ENCODE assay signal across 20 mouse cellular contexts in genomic region chr16:33879556-33879955, GRCm38 (mm10). TPM values are rescaled to one million over a fixed set of nuclear protein-coding genes. Genes with fewer than 3 reads are reported as not detected.
DNase-seq lines count a peak whose midpoint lies in the region; ATAC-seq and TF ChIP-seq lines count a peak whose summit lies in the region.
"Had no signal": no experiment of that assay in that cellular context is flagged by ENCODE, and none has a peak within 500 bp of the region (broad histone marks: within the 10 kb centered on the region; RNA-seq: fewer than 3 reads in every experiment).

No protein-coding gene starts in this region.

- intact Hi-C loops in left cerebral cortex, adult 2 months (cut with DNase I) = loop anchor here (5.0 kb wide), 1 partner anchor 47 kb away; no protein-coding TSS in a partner anchor

- H3K79me2 ChIP-seq in myocyte (ENCODE audit: control insufficient read depth, insufficient read depth) = peaks cover 28% of the 10 kb centered on the region

- no peak for TF ChIP-seq POLR2A in cerebellum, adult 2 months (IDR thresholded peaks at IDR 0.05; ENCODE audit: borderline replicate concordance, insufficient read depth, low read length)
- TF ChIP-seq POLR2A in myocyte (IDR thresholded peaks at IDR 0.05; ENCODE audit: insufficient read length, low read depth) = no peak

- H3K4me1 ChIP-seq in intestine, embryonic 15.5 days (replicated peaks) = peaks cover 30% of the 10 kb centered on the region
- peaks cover 47% of the 10 kb centered on the region for H3K4me1 ChIP-seq in intestine, embryonic 16.5 days (ENCODE audit: control insufficient read depth, insufficient read depth, low read length)
- peaks cover 32% of the 10 kb centered on the region for H3K4me1 ChIP-seq in cerebellum, adult 2 months (ENCODE audit: control insufficient read depth, insufficient read depth, low read length)

- H3K4me3 ChIP-seq in intestine, embryonic 15.5 days (replicated peaks) = no peak overlapping the region
- H3K4me3 ChIP-seq in intestine, embryonic 16.5 days (ENCODE audit: low read length) = no peak overlapping the region
- H3K4me3 ChIP-seq in cerebellum, adult 2 months (replicated peaks; ENCODE audit: insufficient read depth, low read depth, low read length) = no peak overlapping the region
- H3K4me3 ChIP-seq in myocyte = no peak overlapping the region
- no peak overlapping the region for H3K4me3 ChIP-seq in left cerebral cortex, adult 2 months
- H3K4me3 ChIP-seq: forebrain, embryonic 12.5 days; heart, embryonic 12.5 days; kidney, embryonic 15.5 days; liver, embryonic 12.5 days; midbrain, embryonic 15.5 days; neural tube, embryonic 12.5 days had no signal

- peak; percentile 55; the same call in 1 of the 2 replicates for ATAC-seq in cerebellum, adult (ENCODE audit: insufficient number of reproducible peaks, low FRiP score, low TSS enrichment)
- peak; percentile 62 for ATAC-seq in intestine, embryonic 15.5 days
- no peak for ATAC-seq in intestine, embryonic 16.5 days
- no peak for ATAC-seq in megakaryocyte, adult 5-6 weeks (ENCODE audit: poor library complexity, severe bottlenecking)
- ATAC-seq: liver, embryonic 12.5 days; midbrain, embryonic 15.5 days; Patski had no signal

- TF ChIP-seq CTCF in cerebellum, adult 2 months (IDR thresholded peaks at IDR 0.05; ENCODE audit: borderline replicate concordance, insufficient read depth, low read depth, low read length) = no peak
- TF ChIP-seq CTCF in left cerebral cortex, adult 2 months (IDR thresholded peaks at IDR 0.05) = no peak

- H3K36me3 ChIP-seq in intestine, embryonic 15.5 days = no peaks in the 10 kb centered on the region
- H3K36me3 ChIP-seq in intestine, embryonic 16.5 days (ENCODE audit: control insufficient read depth, insufficient read depth, low read length) = no peaks in the 10 kb centered on the region
- H3K36me3 ChIP-seq in myocyte (ENCODE audit: control insufficient read depth, insufficient read depth) = peaks cover 8% of the 10 kb centered on the region
- H3K36me3 ChIP-seq: forebrain, embryonic 12.5 days; liver, embryonic 12.5 days; midbrain, embryonic 15.5 days; neural tube, embryonic 12.5 days had no signal

- no peak for DNase-seq in cerebellum, postnatal 4 days (ENCODE audit: low spot score in 2 of 2)
- peak; percentile 63 to 82 for DNase-seq in cerebellum, adult 2 months
- DNase-seq in left cerebral cortex, adult 2 months (ENCODE audit: extremely low spot score in 1 of 2, low spot score in 2 of 2) = no peak
- DNase-seq: left cerebral cortex, postnatal 4 days; lung, postnatal 4 days; thymus, postnatal 25 days had no signal

- no peak overlapping the region for H3K4me2 ChIP-seq in intestine, embryonic 15.5 days (replicated peaks)
- no peak overlapping the region for H3K4me2 ChIP-seq in intestine, embryonic 16.5 days (ENCODE audit: low read depth, low read length)
- H3K4me2 ChIP-seq in myocyte (ENCODE audit: low read depth) = peak overlapping the region; percentile 80
- H3K4me2 ChIP-seq: forebrain, embryonic 12.5 days; heart, embryonic 12.5 days; hindbrain, embryonic 14.5 days; kidney, embryonic 15.5 days; liver, embryonic 12.5 days; midbrain, embryonic 15.5 days; neural tube, embryonic 12.5 days had no signal

- H3K9ac ChIP-seq in intestine, embryonic 15.5 days = no peak overlapping the region
- no peak overlapping the region for H3K9ac ChIP-seq in intestine, embryonic 16.5 days (ENCODE audit: low read depth, low read length)
- H3K9ac ChIP-seq: forebrain, embryonic 12.5 days; heart, embryonic 12.5 days; hindbrain, embryonic 14.5 days; kidney, embryonic 15.5 days; liver, embryonic 12.5 days; midbrain, embryonic 15.5 days; neural tube, embryonic 12.5 days had no signal

- no peaks in the 10 kb centered on the region for H3K27me3 ChIP-seq in intestine, embryonic 15.5 days (replicated peaks)
- H3K27me3 ChIP-seq in intestine, embryonic 16.5 days (replicated peaks; ENCODE audit: control insufficient read depth, insufficient read depth, low read length) = no peaks in the 10 kb centered on the region
- no peaks in the 10 kb centered on the region for H3K27me3 ChIP-seq in cerebellum, adult 2 months (ENCODE audit: control insufficient read depth, insufficient read depth, low read length)
- no peaks in the 10 kb centered on the region for H3K27me3 ChIP-seq in myocyte (ENCODE audit: control insufficient read depth, insufficient read depth, insufficient read length)
- H3K27me3 ChIP-seq: CH12.LX; forebrain, embryonic 12.5 days; heart, embryonic 12.5 days; kidney, embryonic 15.5 days; liver, embryonic 12.5 days; midbrain, embryonic 15.5 days; neural tube, embryonic 12.5 days; Patski had no signal

- peak overlapping the region; percentile 56 for H3K27ac ChIP-seq in intestine, embryonic 15.5 days
- no peak overlapping the region for H3K27ac ChIP-seq in intestine, embryonic 16.5 days (ENCODE audit: low read length)
- 0 out of 2 replicates have a peak overlapping the region, but pooled peaks have one; percentile 46 for H3K27ac ChIP-seq in cerebellum, adult 2 months (ENCODE audit: insufficient read depth, low read length)
- H3K27ac ChIP-seq in left cerebral cortex, adult 2 months = no peak overlapping the region
- H3K27ac ChIP-seq: forebrain, embryonic 12.5 days; hindbrain, embryonic 14.5 days; kidney, embryonic 15.5 days; liver, embryonic 12.5 days; midbrain, embryonic 15.5 days; neural tube, embryonic 12.5 days had no signal

- no peaks in the 10 kb centered on the region for H3K9me3 ChIP-seq in intestine, embryonic 15.5 days
- no peaks in the 10 kb centered on the region for H3K9me3 ChIP-seq in intestine, embryonic 16.5 days (ENCODE audit: control insufficient read depth, low read length)
- H3K9me3 ChIP-seq: forebrain, embryonic 12.5 days; heart, embryonic 12.5 days; kidney, embryonic 15.5 days; liver, embryonic 12.5 days; midbrain, embryonic 15.5 days; neural tube, embryonic 12.5 days had no signal

- 21% methylated on average over 4 of the region's 4 CpGs for WGBS in intestine, embryonic 15.5 days
- 38% methylated on average over 4 of the region's 4 CpGs for WGBS in intestine, embryonic 16.5 days
- 6% methylated on average over 4 of the region's 4 CpGs for WGBS in cerebellum, adult 2 months

- no peak overlapping the region for H3ac ChIP-seq in myocyte (ENCODE audit: control insufficient read depth, insufficient read length)

TF ChIP-seq in myocyte, 11 proteins besides CTCF, POLR2A, EP300 and RAD21:
- peak; percentile 31 for TF ChIP-seq USF1 (IDR thresholded peaks at IDR 0.05; ENCODE audit: low read depth)
- TF ChIP-seq MAX (IDR thresholded peaks at IDR 0.05; ENCODE audit: low read depth) = no peak
- no peak for TF ChIP-seq SRF (IDR thresholded peaks at IDR 0.05; ENCODE audit: control insufficient read depth, insufficient read length, low read depth)

RNA-seq across cellular contexts. Expression of gene Itgb5, which starts 50.1 kb away (rescaled TPM):
- 35.8 and 36.1 TPM in 2 replicates for polyA plus RNA-seq in intestine, embryonic 15.5 days (2015; fragmentation: Nextera tagmentation; extraction: Ambion mirVana)
- polyA plus RNA-seq in intestine, embryonic 16.5 days (2015; fragmentation: Nextera tagmentation; extraction: Ambion mirVana) = 6.6 and 9.3 TPM in 2 replicates
- 59.0 and 66.8 TPM in 2 replicates for polyA plus RNA-seq in cerebellum, adult 2 months (2012; rRNA removed)
- polyA plus RNA-seq in myocyte (2012; fragmentation: generic; extraction: Trizol) = 114 TPM
- 11.8 and 15.2 TPM in 2 replicates for total RNA-seq in megakaryocyte, adult 5-6 weeks (2015)
- total RNA-seq in megakaryocyte, adult 5-6 weeks (2017) = 17.2 and 20.8 TPM in 2 replicates
- total RNA-seq in left cerebral cortex, adult 2 months (2021) = 10 to 100 TPM; 36.0 to 36.8 TPM

Comparison
In these comparisons a context has a peak if more than half of its experiments do, and no peak if none do; other contexts are left out.
1. ATAC-seq: peak in cerebellum, adult (single experiment) and intestine, embryonic 15.5 days (single experiment); none in intestine, embryonic 16.5 days (single experiment) and megakaryocyte, adult 5-6 weeks (single experiment).
2. DNase-seq: peak in cerebellum, adult 2 months (2 of 2); none in cerebellum, postnatal 4 days (0 of 2) and left cerebral cortex, adult 2 months (0 of 2).
3. H3K27ac ChIP-seq: peak in intestine, embryonic 15.5 days (single experiment) and cerebellum, adult 2 months (single experiment); none in intestine, embryonic 16.5 days (single experiment) and left cerebral cortex, adult 2 months (single experiment).